Mouse (Mus musculus) brain, embryonic 14.5 days (tissue): ENCODE measurements around the gene Vwa7.

Experiments used
- CTCF ChIP-seq: fragments of 200-500 bp; IDR thresholded peaks from 2 replicates; pipeline ENCODE4 v1.5.1; 2012; ENCODE audit warnings: inconsistent platforms, mild to moderate bottlenecking, moderate library complexity, borderline replicate concordance; ENCODE audit not compliant: insufficient read depth, insufficient read length; ENCODE audit errors: extremely low read depth
- POLR2A ChIP-seq: fragments of 200-500 bp; IDR thresholded peaks from 2 replicates; pipeline ENCODE4 v1.6.1; 2012; ENCODE audit warnings: mild to moderate bottlenecking, inconsistent platforms, borderline replicate concordance; ENCODE audit not compliant: poor library complexity, insufficient read depth, insufficient read length, severe bottlenecking; ENCODE audit errors: extremely low read depth

- TF ChIP-seq CTCF (no peak), POLR2A (no peak)
Observed at GRCm38 (mm10) chr17:35034896-35035295, 18.5 kb downstream of the Vwa7 start.
